Mouse (Mus musculus) bone marrow, adult 2 months (tissue): Measurements from ENCODE around the gene Cldnd1.

Experiments
- CTCF ChIP-seq: fragments of 200-500 bp; IDR thresholded peaks from 2 replicates; pipeline ENCODE4 v1.5.1; 2011; ENCODE audit warnings: low read length, control low read depth; ENCODE audit not compliant: control insufficient read depth, insufficient read depth
- POLR2A ChIP-seq: fragments of 200-500 bp; IDR thresholded peaks from 2 replicates; pipeline ENCODE4 v1.6.1; 2011; ENCODE audit warnings: low read depth, mild to moderate bottlenecking, control low read depth, low read length, borderline replicate concordance; ENCODE audit not compliant: control insufficient read depth

- TF ChIP-seq CTCF (no peak), POLR2A (no peak)
These were observed 20.3 kb upstream of the Cldnd1 start for GRCm38 (mm10) chr16:58707276-58707905.
